Mouse (Mus musculus) limb, embryonic 12.5 days (tissue): ENCODE data around the gene Actn1. TPM values are rescaled to one million over a fixed set of nuclear protein-coding genes. Genes with fewer than 3 reads are reported as not detected.

Experiments used
- ATAC-seq: fragments of 200-750 bp; cut with Nextera tagmentation; 2 replicates; pipeline ENCODE4 v1.8.0; 2017; ENCODE audit warnings: low read depth, moderate TSS enrichment; ENCODE audit not compliant: insufficient number of reproducible peaks, insufficient read depth, low FRiP score, low TSS enrichment
- H3K27ac ChIP-seq: fragments of 300-500 bp; sonication (generic); 2 replicates; pipeline ENCODE4 v1.5.1; 2016; ENCODE audit warnings: mild to moderate bottlenecking, moderate library complexity
- H3K27me3 ChIP-seq: fragments of 300-500 bp; sonication (generic); 2 replicates; pipeline ENCODE4 v1.6.1; 2016; ENCODE audit warnings: mild to moderate bottlenecking, moderate library complexity
- H3K36me3 ChIP-seq: fragments of 300-500 bp; sonication (generic); 2 replicates; pipeline ENCODE4 v1.6.1; 2016; ENCODE audit warnings: mild to moderate bottlenecking, moderate library complexity
- H3K4me1 ChIP-seq: fragments of 300-500 bp; sonication (generic); replicated peaks from 2 replicates; pipeline ENCODE4 v1.6.1; 2016
- H3K4me2 ChIP-seq: fragments of 300-500 bp; sonication (generic); 2 replicates; pipeline ENCODE4 v1.6.1; 2016; ENCODE audit warnings: mild to moderate bottlenecking, moderate library complexity
- H3K4me3 ChIP-seq: fragments of 300-500 bp; sonication (generic); replicated peaks from 2 replicates; pipeline ENCODE4 v1.5.1; 2016; ENCODE audit warnings: mild to moderate bottlenecking
- H3K9ac ChIP-seq: fragments of 300-500 bp; sonication (generic); replicated peaks from 2 replicates; pipeline ENCODE4 v1.6.1; 2016; ENCODE audit warnings: mild to moderate bottlenecking, moderate library complexity
- H3K9me3 ChIP-seq: fragments of 300-500 bp; sonication (generic); 2 replicates; pipeline ENCODE4 v1.6.1; 2016; ENCODE audit warnings: mild to moderate bottlenecking, moderate library complexity
- WGBS: fragments of 180-500 bp; shearing (Covaris S2); methylation state at CpG from one replicate; pipeline ENCODE4 v1.1.7; 2016; 5-methylcytosine and 5-hydroxymethylcytosine counted together
- polyA plus RNA-seq: library from polyadenylated mRNA; unstranded; fragments of >200 nt; fragmentation: Nextera tagmentation; extraction: Ambion mirVana; gene quantifications from 2 replicates; pipeline ENCODE4 v1.2.1, GENCODE M21; 2016

Gene Actn1
- polyA plus RNA-seq, 1 experiment from 2014 or later: 42.0 TPM

- WGBS: 52% methylated on average over 4 of the region's 4 CpGs
- Histone ChIP-seq H3K9ac (0 out of 2 replicates have a peak overlapping the region, but pooled peaks have one; percentile 27), H3K4me1 (peaks cover 23% of the 10 kb centered on the region), H3K27me3 (no peaks in the 10 kb centered on the region), H3K36me3 (peaks cover 46% of the 10 kb centered on the region), H3K4me2 (no peak overlapping the region), H3K9me3 (no peaks in the 10 kb centered on the region), H3K4me3 (no peak overlapping the region), H3K27ac (peak overlapping the region; percentile 69)
- ATAC-seq: peak; percentile 61; the same call in 1 of the 2 replicates
Measured at GRCm38 (mm10) chr12:80123227-80123803, 136.9 kb downstream of the Actn1 start.

GRCm38 (mm10) chr12:80121438-80121837, 138.7 kb downstream of the Actn1 start:
- Histone ChIP-seq H3K27me3 (no peaks in the 10 kb centered on the region), H3K4me2 (no peak overlapping the region), H3K36me3 (peaks cover 37% of the 10 kb centered on the region), H3K27ac (no peak overlapping the region), H3K9me3 (no peaks in the 10 kb centered on the region), H3K9ac (no peak overlapping the region), H3K4me1 (peaks cover 28% of the 10 kb centered on the region), H3K4me3 (no peak overlapping the region)
- 90% methylated on average over 1 of the region's 1 CpGs for WGBS
- ATAC-seq: no peak

GRCm38 (mm10) chr12:80118588-80118987, 141.6 kb downstream of the Actn1 start:
- no peak overlapping the region for H3K27ac ChIP-seq
- ATAC-seq: no peak
- H3K4me3 ChIP-seq: no peak overlapping the region
- peaks cover 24% of the 10 kb centered on the region for H3K36me3 ChIP-seq
- no peak overlapping the region for H3K9ac ChIP-seq
- H3K27me3 ChIP-seq: no peaks in the 10 kb centered on the region
- peaks cover 29% of the 10 kb centered on the region for H3K4me1 ChIP-seq
- 89% methylated on average over 1 of the region's 1 CpGs for WGBS
- no peak overlapping the region for H3K4me2 ChIP-seq
- no peaks in the 10 kb centered on the region for H3K9me3 ChIP-seq

Other genes with a start within 250 kb of the Actn1 start
- 80.7 and 89.8 TPM in 2 replicates for gene Zfp36l1, start 147.4 kb downstream of the Actn1 start, polyA plus RNA-seq
- 18.3 and 19.0 TPM in 2 replicates for gene Dcaf5, start 176.2 kb upstream of the Actn1 start, polyA plus RNA-seq
- gene Exd2, start 202.7 kb upstream of the Actn1 start, polyA plus RNA-seq: 35.9 and 37.7 TPM in 2 replicates